Mouse (Mus musculus) liver, postnatal 0 days (tissue): ENCODE measurements at regions not wholly inside any gene's neighbourhood (a gene's known extent, or its start where the extent isn't known, plus 50 kb on each side); places are given as distances from the start of the nearest gene placed in this dataset.

ENCODE experiments used
- CTCF ChIP-seq: sonication (generic); IDR thresholded peaks from 2 replicates; pipeline ENCODE4 v1.5.1; 2016; ENCODE audit warnings: antibody characterized with exemption, low read depth
- EP300 ChIP-seq: IDR thresholded peaks from 2 replicates; pipeline ENCODE4 v1.6.1; 2016; ENCODE audit warnings: antibody characterized with exemption, low read depth, mild to moderate bottlenecking

DNA sequence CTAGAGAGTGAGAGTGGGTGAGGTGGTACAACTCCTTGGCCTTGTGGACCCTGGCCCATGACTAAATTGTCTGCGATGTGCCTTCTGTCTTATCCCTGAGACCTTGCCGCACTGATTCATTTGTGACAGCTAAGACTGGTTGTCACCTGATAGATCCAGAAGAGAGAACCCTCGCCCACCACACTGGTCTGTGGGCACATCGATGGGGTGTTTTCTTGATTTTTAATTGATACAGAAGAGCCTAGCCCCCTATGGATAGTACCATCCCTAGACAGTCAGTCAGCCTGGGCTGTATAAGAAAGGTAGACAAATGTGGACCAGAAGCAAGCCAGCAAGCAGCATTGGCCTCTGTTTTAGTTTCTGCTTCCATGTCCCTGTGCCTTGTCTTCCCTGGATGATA lies 222.9 kb downstream of the Irs2 start:
- TF ChIP-seq EP300 (no peak), CTCF (no peak)
